Mouse (Mus musculus) liver, embryonic 12.5 days (tissue): ENCODE measurements around the gene Cux1. TPM values are rescaled to one million over a fixed set of nuclear protein-coding genes. Genes with fewer than 3 reads are reported as not detected.
"Not testable (repeated sequence)": the region's sequence is repeated elsewhere in the genome, so short reads cannot be mapped to it uniquely, and the experiment has no call there.

Experiments
- ATAC-seq: fragments of 200-750 bp; cut with Nextera tagmentation; 2 replicates; pipeline ENCODE4 v1.8.0; 2017; ENCODE audit warnings: moderate number of reproducible peaks, mild to moderate bottlenecking, moderate library complexity
- H3K27ac ChIP-seq: fragments of 300-500 bp; sonication (generic); 2 replicates; pipeline ENCODE4 v1.5.1; 2016; ENCODE audit warnings: mild to moderate bottlenecking
- H3K27me3 ChIP-seq: fragments of 300-500 bp; sonication (generic); replicated peaks from 2 replicates; pipeline ENCODE4 v1.6.1; 2016; ENCODE audit warnings: mild to moderate bottlenecking, moderate library complexity
- H3K36me3 ChIP-seq: fragments of 300-500 bp; sonication (generic); 2 replicates; pipeline ENCODE4 v1.6.1; 2016; ENCODE audit warnings: mild to moderate bottlenecking, moderate library complexity
- H3K4me1 ChIP-seq: fragments of 300-500 bp; sonication (generic); 2 replicates; pipeline ENCODE4 v1.6.1; 2016
- H3K4me2 ChIP-seq: fragments of 300-500 bp; sonication (generic); 2 replicates; pipeline ENCODE4 v1.6.1; 2016; ENCODE audit warnings: mild to moderate bottlenecking, moderate library complexity
- H3K4me3 ChIP-seq: fragments of 300-500 bp; sonication (generic); 2 replicates; pipeline ENCODE4 v1.5.1; 2016; ENCODE audit warnings: mild to moderate bottlenecking, moderate library complexity
- H3K9ac ChIP-seq: fragments of 300-500 bp; sonication (generic); 2 replicates; pipeline ENCODE4 v1.6.1; 2016; ENCODE audit warnings: mild to moderate bottlenecking, moderate library complexity
- H3K9me3 ChIP-seq: fragments of 300-500 bp; sonication (generic); replicated peaks from 2 replicates; pipeline ENCODE4 v1.6.1; 2016; ENCODE audit warnings: mild to moderate bottlenecking, moderate library complexity
- WGBS: fragments of 180-500 bp; shearing (Covaris S2); methylation state at CpG from one replicate; pipeline ENCODE4 v1.1.7; 2016; ENCODE audit not compliant: insufficient replicate concordance; 5-methylcytosine and 5-hydroxymethylcytosine counted together
- polyA plus RNA-seq: library from polyadenylated mRNA; unstranded; fragments of >200 nt; fragmentation: Nextera tagmentation; extraction: Ambion mirVana; gene quantifications from 2 replicates; pipeline ENCODE4 v1.2.1, GENCODE M21; 2016

The Cux1 gene
- polyA plus RNA-seq, 1 experiment from 2014 or later: 29.8 TPM

- WGBS: 77% methylated on average over 6 of the region's 6 CpGs
- H3K9me3 ChIP-seq: no peaks in the 10 kb centered on the region
- no peaks in the 10 kb centered on the region for H3K27me3 ChIP-seq
- H3K9ac ChIP-seq: no peak overlapping the region
- H3K36me3 ChIP-seq: peaks cover 15% of the 10 kb centered on the region
- H3K4me2 ChIP-seq: no peak overlapping the region
- H3K27ac ChIP-seq: no peak overlapping the region
- H3K4me1 ChIP-seq: peaks cover 20% of the 10 kb centered on the region
- no peak overlapping the region for H3K4me3 ChIP-seq
- ATAC-seq: no peak
Observed at GRCm38 (mm10) chr5:136479024-136479763, 88.1 kb downstream of the Cux1 start.

- Histone ChIP-seq H3K36me3 (peaks cover 8% of the 10 kb centered on the region; the same call in 1 of the 2 replicates), H3K27me3 (no peaks in the 10 kb centered on the region), H3K4me1 (0 out of 2 replicates have a peak, but pooled peaks cover 16% of the 10 kb centered on the region), H3K9ac (no peak overlapping the region), H3K4me3 (no peak overlapping the region), H3K9me3 (no peaks in the 10 kb centered on the region), H3K4me2 (no peak overlapping the region), H3K27ac (no peak overlapping the region)
- WGBS: 76% methylated on average over 3 of the region's 3 CpGs
- ATAC-seq: no peak
Observed at GRCm38 (mm10) chr5:136476272-136476671, 91.0 kb downstream of the Cux1 start.

GRCm38 (mm10) chr5:136475161-136475560, 92.1 kb downstream of the Cux1 start:
- Histone ChIP-seq H3K9me3 (no peaks in the 10 kb centered on the region), H3K27ac (no peak overlapping the region), H3K27me3 (no peaks in the 10 kb centered on the region), H3K4me1 (peaks cover 16% of the 10 kb centered on the region; the same call in 1 of the 2 replicates), H3K36me3 (peaks cover 8% of the 10 kb centered on the region; the same call in 1 of the 2 replicates), H3K4me3 (no peak overlapping the region), H3K4me2 (no peak overlapping the region), H3K9ac (no peak overlapping the region)
- no peak for ATAC-seq
- 64% methylated on average over 1 of the region's 1 CpGs for WGBS

GRCm38 (mm10) chr5:136474086-136474485, 93.2 kb downstream of the Cux1 start:
- no peak overlapping the region for H3K9ac ChIP-seq
- H3K4me2 ChIP-seq: no peak overlapping the region
- no peak overlapping the region for H3K4me3 ChIP-seq
- peaks cover 8% of the 10 kb centered on the region; the same call in 1 of the 2 replicates for H3K36me3 ChIP-seq
- H3K4me1 ChIP-seq: peaks cover 14% of the 10 kb centered on the region
- H3K27me3 ChIP-seq: no peaks in the 10 kb centered on the region
- H3K27ac ChIP-seq: no peak overlapping the region
- no peaks in the 10 kb centered on the region for H3K9me3 ChIP-seq
- 78% methylated on average over 3 of the region's 3 CpGs for WGBS
- ATAC-seq: no peak

- peaks cover 22% of the 10 kb centered on the region for H3K4me1 ChIP-seq
- H3K27ac ChIP-seq: no peak overlapping the region
- no peaks in the 10 kb centered on the region for H3K9me3 ChIP-seq
- no peaks in the 10 kb centered on the region for H3K27me3 ChIP-seq
- 78% methylated on average over 6 of the region's 6 CpGs for WGBS
- no peak overlapping the region for H3K9ac ChIP-seq
- H3K36me3 ChIP-seq: peaks cover 8% of the 10 kb centered on the region; the same call in 1 of the 2 replicates
- no peak overlapping the region for H3K4me3 ChIP-seq
- no peak for ATAC-seq
- no peak overlapping the region for H3K4me2 ChIP-seq
Observed at GRCm38 (mm10) chr5:136473337-136473736, 94.0 kb downstream of the Cux1 start.

- Histone ChIP-seq H3K27ac (no peak overlapping the region), H3K9me3 (no peaks in the 10 kb centered on the region), H3K36me3 (peaks cover 4% of the 10 kb centered on the region; the same call in 1 of the 2 replicates), H3K4me1 (peaks cover 27% of the 10 kb centered on the region), H3K27me3 (no peaks in the 10 kb centered on the region), H3K9ac (no peak overlapping the region), H3K4me3 (no peak overlapping the region), H3K4me2 (no peak overlapping the region)
- 75% methylated on average over 6 of the region's 6 CpGs for WGBS
- ATAC-seq: no peak
Observed at GRCm38 (mm10) chr5:136472846-136473245, 94.4 kb downstream of the Cux1 start.

GRCm38 (mm10) chr5:136470985-136471735, 96.1 kb downstream of the Cux1 start:
- H3K4me3 ChIP-seq, H3K27ac ChIP-seq, H3K9me3 ChIP-seq, H3K36me3 ChIP-seq, ATAC-seq, H3K9ac ChIP-seq, H3K27me3 ChIP-seq, H3K4me2 ChIP-seq: not testable (repeated sequence)
- H3K4me1 ChIP-seq: peaks cover 39% of the 10 kb centered on the region
- WGBS: 39% methylated on average over 2 of the region's 2 CpGs

- no peak for ATAC-seq
- 61% methylated on average over 1 of the region's 1 CpGs for WGBS
- H3K4me2 ChIP-seq: no peak overlapping the region
- H3K36me3 ChIP-seq: 0 out of 2 replicates have a peak, but pooled peaks cover 3% of the 10 kb centered on the region
- H3K4me1 ChIP-seq: peaks cover 56% of the 10 kb centered on the region
- H3K4me3 ChIP-seq: no peak overlapping the region
- H3K9me3 ChIP-seq: no peaks in the 10 kb centered on the region
- no peak overlapping the region for H3K27ac ChIP-seq
- H3K27me3 ChIP-seq: no peaks in the 10 kb centered on the region
- H3K9ac ChIP-seq: no peak overlapping the region
Observed at GRCm38 (mm10) chr5:136469301-136469700, 98.0 kb downstream of the Cux1 start.

GRCm38 (mm10) chr5:136467360-136467999, 99.8 kb downstream of the Cux1 start:
- H3K9ac ChIP-seq: no peak overlapping the region
- H3K27me3 ChIP-seq: no peaks in the 10 kb centered on the region
- H3K27ac ChIP-seq: no peak overlapping the region
- H3K4me3 ChIP-seq: no peak overlapping the region
- WGBS: 51% methylated on average over 8 of the region's 8 CpGs
- H3K4me2 ChIP-seq: no peak overlapping the region
- H3K36me3 ChIP-seq: 0 out of 2 replicates have a peak, but pooled peaks cover 3% of the 10 kb centered on the region
- no peaks in the 10 kb centered on the region for H3K9me3 ChIP-seq
- peak; percentile 37; the same call in 1 of the 2 replicates for ATAC-seq
- peaks cover 59% of the 10 kb centered on the region for H3K4me1 ChIP-seq

- 68% methylated on average over 11 of the region's 11 CpGs for WGBS
- ATAC-seq: no peak
- H3K4me3 ChIP-seq: no peak overlapping the region
- H3K4me2 ChIP-seq: no peak overlapping the region
- H3K4me1 ChIP-seq: peaks cover 53% of the 10 kb centered on the region
- 0 out of 2 replicates have a peak, but pooled peaks cover 3% of the 10 kb centered on the region for H3K36me3 ChIP-seq
- no peak overlapping the region for H3K9ac ChIP-seq
- no peak overlapping the region for H3K27ac ChIP-seq
- H3K27me3 ChIP-seq: no peaks in the 10 kb centered on the region
- no peaks in the 10 kb centered on the region for H3K9me3 ChIP-seq
Observed at GRCm38 (mm10) chr5:136465770-136466406, 101.4 kb downstream of the Cux1 start.

GRCm38 (mm10) chr5:136465366-136465765, 101.9 kb downstream of the Cux1 start:
- Histone ChIP-seq H3K4me1 (peaks cover 53% of the 10 kb centered on the region), H3K36me3 (0 out of 2 replicates have a peak, but pooled peaks cover 3% of the 10 kb centered on the region), H3K4me3 (no peak overlapping the region), H3K27ac (no peak overlapping the region), H3K4me2 (no peak overlapping the region), H3K9ac (no peak overlapping the region), H3K9me3 (no peaks in the 10 kb centered on the region), H3K27me3 (no peaks in the 10 kb centered on the region)
- 40% methylated on average over 5 of the region's 5 CpGs for WGBS
- no peak for ATAC-seq
